Mouse (Mus musculus) ES-E14 (cell line): ENCODE results near the gene Olfr716. TPM values are rescaled to one million over a fixed set of nuclear protein-coding genes. Genes with fewer than 3 reads are reported as not detected.

Experiments
- DNase-seq: peaks from one replicate; pipeline ENCODE4 v3.0.0-alpha.2; 2013; ENCODE audit warnings: low read depth, low spot score
- H3K27ac ChIP-seq: 2 replicates; pipeline ENCODE4 v1.5.1; 2012; ENCODE audit warnings: low read depth, mild to moderate bottlenecking, low read length, moderate library complexity, mixed read lengths; ENCODE audit not compliant: poor library complexity, insufficient read depth, severe bottlenecking
- H3K36me3 ChIP-seq: 2 replicates; pipeline ENCODE4 v1.6.1; 2012; ENCODE audit warnings: mild to moderate bottlenecking, low read length, moderate library complexity, mixed read lengths; ENCODE audit not compliant: control insufficient read depth, poor library complexity, insufficient read depth, severe bottlenecking
- H3K4me1 ChIP-seq, 2 experiments: fragments of 150-350 bp in 1 of 2; sonication (generic) in 1 of 2; 2 replicates each; pipeline ENCODE4 v1.6.1; 2012; ENCODE audit warnings: low read length in 2 of 2, mild to moderate bottlenecking in 1 of 2, mixed read lengths in 1 of 2; ENCODE audit not compliant: control insufficient read depth in 2 of 2, insufficient read depth in 2 of 2, poor library complexity in 1 of 2
- H3K4me3 ChIP-seq, 2 experiments: fragments of 150-350 bp in 1 of 2; sonication (generic) in 1 of 2; 2 replicates each; pipeline ENCODE4 v1.5.1; 2012; ENCODE audit warnings: low read length in 2 of 2, low read depth in 1 of 2, mild to moderate bottlenecking in 1 of 2, mixed read lengths in 1 of 2; ENCODE audit not compliant: insufficient read depth in 1 of 2, poor library complexity in 1 of 2, severe bottlenecking in 1 of 2
- H3K9ac ChIP-seq: 2 replicates; pipeline ENCODE4 v1.6.1; 2012; ENCODE audit warnings: low read depth, mild to moderate bottlenecking, low read length, mixed read lengths; ENCODE audit not compliant: poor library complexity, insufficient read depth, severe bottlenecking
- H3K9me3 ChIP-seq: fragments of 150-350 bp; sonication (generic); 2 replicates; pipeline ENCODE4 v1.6.1; 2012; ENCODE audit warnings: low read depth, mild to moderate bottlenecking, low read length; ENCODE audit not compliant: control insufficient read depth, insufficient read depth
- CHD2 ChIP-seq: IDR thresholded peaks from 2 replicates; pipeline ENCODE4 v1.6.1; 2014; ENCODE audit warnings: mild to moderate bottlenecking, low read depth, low read length, inconsistent platforms
- HCFC1 ChIP-seq: IDR thresholded peaks from 2 replicates; pipeline ENCODE4 v1.6.1; 2012; ENCODE audit warnings: low read length, inconsistent platforms, borderline replicate concordance; ENCODE audit not compliant: insufficient read depth
- MAFK ChIP-seq: IDR thresholded peaks from 2 replicates; pipeline ENCODE4 v1.6.1; 2014; ENCODE audit warnings: mild to moderate bottlenecking, low read depth, low read length, inconsistent platforms; ENCODE audit not compliant: insufficient read depth
- ZC3H11A ChIP-seq: IDR thresholded peaks from 2 replicates; pipeline ENCODE4 v1.6.1; 2012; ENCODE audit warnings: low read depth, mild to moderate bottlenecking, inconsistent platforms, low read length, borderline replicate concordance
- ZNF384 ChIP-seq: IDR thresholded peaks from 2 replicates; pipeline ENCODE4 v1.6.1; 2012; ENCODE audit warnings: low read depth, low read length, inconsistent platforms
- in situ Hi-C, 2 experiments: fragments of 600-800 bp; cut with MboI; formaldehyde crosslinking; loops; one replicate each; pipeline ENCODE4 v1.15.1; 2025; ENCODE audit warnings: low sequenced_read_pairs in 2 of 2, inconsistent platforms in 1 of 2; ENCODE audit not compliant: unreplicated experiment in 2 of 2
- total RNA-seq: library from RNA; depleted of rRNA; stranded (reverse); fragments of 300-350 nt; gene quantifications from 2 replicates; pipeline ENCODE4 v1.2.3, GENCODE M21; 2012; rRNA removed

Gene Olfr716
- total RNA-seq, 1 experiment = not detected

DNA sequence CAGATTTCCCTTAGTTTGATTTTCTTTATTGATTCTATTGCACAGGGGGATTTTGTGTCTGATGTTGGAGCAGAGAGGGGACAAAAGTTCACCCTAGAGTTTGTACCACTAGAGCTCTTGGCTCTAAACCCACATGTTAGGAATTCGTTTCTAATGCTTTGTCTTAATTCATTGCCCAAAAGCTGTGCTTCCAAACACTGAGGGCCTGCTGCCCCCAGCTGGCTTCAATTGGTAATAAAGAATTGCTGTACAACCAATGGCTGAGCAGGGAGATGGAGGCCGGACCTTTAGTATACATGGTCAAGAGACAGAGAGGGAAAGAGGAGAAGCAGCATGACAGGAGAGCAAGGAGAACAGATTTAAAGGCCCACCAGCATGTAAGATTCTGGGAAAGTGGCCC, 42.3 kb downstream of the Olfr716 start:
- H3K4me3 ChIP-seq = no peak overlapping the region
- in situ Hi-C loops = no loop called here

More for the DNA sequence above, 42.3 kb downstream of the Olfr716 start:
- H3K27ac ChIP-seq = no peak overlapping the region
- no peaks in the 10 kb centered on the region for H3K36me3 ChIP-seq
- H3K9ac ChIP-seq = no peak overlapping the region
- TF ChIP-seq CHD2 (no peak), HCFC1 (no peak), MAFK (no peak), ZNF384 (no peak), ZC3H11A (no peak)
- no peak for DNase-seq
- no peaks in the 10 kb centered on the region for H3K4me1 ChIP-seq
- no peaks in the 10 kb centered on the region for H3K9me3 ChIP-seq

Other genes starting within 250 kb of the Olfr716 start
- not detected in 2 replicates for gene Olfr707, start 237.1 kb upstream of the Olfr716 start, total RNA-seq
- gene Olfr1532-ps1, start 230.3 kb upstream of the Olfr716 start, total RNA-seq = not detected in 2 replicates
- gene Olfr709-ps1, start 206.1 kb upstream of the Olfr716 start, total RNA-seq = not detected in 2 replicates
- not detected in 2 replicates for gene Olfr710, start 190.0 kb upstream of the Olfr716 start, total RNA-seq
- not detected in 2 replicates for gene Olfr6, start 174.4 kb upstream of the Olfr716 start, total RNA-seq
- not detected in 2 replicates for gene Olfr711, start 162.9 kb upstream of the Olfr716 start, total RNA-seq
- not detected in 2 replicates for gene Olfr2, start 132.3 kb upstream of the Olfr716 start, total RNA-seq
- not detected in 2 replicates for gene Olfr713, start 107.2 kb upstream of the Olfr716 start, total RNA-seq
- not detected in 2 replicates for gene Olfr714, start 67.3 kb upstream of the Olfr716 start, total RNA-seq
- gene Olfr17, start 45.1 kb upstream of the Olfr716 start, total RNA-seq = not detected in 2 replicates
- gene Olfr715b, start 28.0 kb upstream of the Olfr716 start, total RNA-seq = not detected in 2 replicates
- gene Olfr715, start 7.2 kb upstream of the Olfr716 start, total RNA-seq = not detected in 2 replicates
- gene Nlrp14, start 28.7 kb downstream of the Olfr716 start, total RNA-seq = 1.1 and 1.2 TPM in 2 replicates
- 82.7 and 100 TPM in 2 replicates for gene Rbmxl2, start 71.1 kb downstream of the Olfr716 start, total RNA-seq
- 8.4 and 12.0 TPM in 2 replicates for gene Syt9, start 232.4 kb downstream of the Olfr716 start, total RNA-seq